Mouse (Mus musculus) brain, adult 2 months (tissue): Measurements from ENCODE around the gene Cabp2.
"Not testable (repeated sequence)": the region's sequence is repeated elsewhere in the genome, so short reads cannot be mapped to it uniquely, and the experiment has no call there.

Source experiments
- DNase-seq: peaks from one replicate; pipeline ENCODE4 v3.0.0; 2011; ENCODE audit warnings: low read depth, low spot score

Cabp2 gene

GRCm38 (mm10) chr19:4122411-4123370 is 41.3 kb downstream of the Cabp2 start:
- DNase-seq, result no peak

GRCm38 (mm10) chr19:4124432-4124831 is 43.1 kb downstream of the Cabp2 start:
- DNase-seq, result no peak

- peak; percentile 66 for DNase-seq
These were observed 43.9 kb downstream of the Cabp2 start for GRCm38 (mm10) chr19:4125268-4125667.

GRCm38 (mm10) chr19:4125741-4126696 is 44.6 kb downstream of the Cabp2 start, which contains the start of gene Aip:
Gene Aip (minus strand): TSS chr19:4125858.
- DNase-seq, result peak; percentile 99

GRCm38 (mm10) chr19:4126759-4127495 is 45.5 kb downstream of the Cabp2 start:
- DNase-seq, result peak; percentile 39

- DNase-seq, result no peak
These were observed 48.1 kb downstream of the Cabp2 start for GRCm38 (mm10) chr19:4129462-4129861.

GRCm38 (mm10) chr19:4130106-4130505 is 48.7 kb downstream of the Cabp2 start:
- no peak for DNase-seq

GRCm38 (mm10) chr19:4131075-4131474 is 49.7 kb downstream of the Cabp2 start:
- no peak for DNase-seq

GRCm38 (mm10) chr19:4131768-4132167 is 50.4 kb downstream of the Cabp2 start:
- DNase-seq, result no peak

- no peak for DNase-seq
These were observed 53.0 kb downstream of the Cabp2 start for GRCm38 (mm10) chr19:4134354-4134753.

GRCm38 (mm10) chr19:4135229-4135962 is 54.0 kb downstream of the Cabp2 start:
- DNase-seq, result not testable (repeated sequence)

- DNase-seq, result peak; percentile 48
These were observed 54.6 kb downstream of the Cabp2 start for GRCm38 (mm10) chr19:4135963-4136345.

- no peak for DNase-seq
These were observed 55.1 kb downstream of the Cabp2 start for GRCm38 (mm10) chr19:4136463-4136862.
